Mouse (Mus musculus) liver, embryonic 14.5 days (tissue): ENCODE measurements around the gene Izumo1.

Experiments
- CTCF ChIP-seq: IDR thresholded peaks from 2 replicates; pipeline ENCODE4 v1.5.1; 2016; ENCODE audit warnings: antibody characterized with exemption, low read depth, control low read depth
- EP300 ChIP-seq: IDR thresholded peaks from 2 replicates; pipeline ENCODE4 v1.6.1; 2016; ENCODE audit warnings: antibody characterized with exemption, low read depth

GRCm38 (mm10) chr7:45637710-45638109 is 16.1 kb downstream of the Izumo1 start:
- TF ChIP-seq CTCF (no peak), EP300 (no peak)
